Mouse (Mus musculus): ENCODE data around the gene Rae1. TPM values are rescaled to one million over a fixed set of nuclear protein-coding genes. Genes with fewer than 3 reads are reported as not detected.

The Rae1 gene
- total RNA-seq, 2 experiments from 2014 or later, result 12.4 to 14.4 TPM

GRCm38 (mm10) chr2:173000921-173001320, 1.0 kb downstream of the Rae1 start:
- no peak for DNase-seq
- H3K27ac ChIP-seq, result peak overlapping the region; percentile 94
- intact Hi-C loops (cut with DNase I), result loop anchor here (10.0 kb wide), 1 partner anchor 264 kb away; no protein-coding TSS in a partner anchor
- no peak for TF ChIP-seq CTCF (IDR thresholded peaks at IDR 0.05)
- H3K4me3 ChIP-seq, result peak overlapping the region; percentile 96

- intact Hi-C loops (cut with DNase I), result loop anchor here (10.0 kb wide), 1 partner anchor 261 kb away; no protein-coding TSS in a partner anchor
- no peak for TF ChIP-seq CTCF (IDR thresholded peaks at IDR 0.05)
- peak; percentile 4 for DNase-seq
- Histone ChIP-seq H3K27ac (no peak overlapping the region), H3K4me3 (no peak overlapping the region)
Measured at GRCm38 (mm10) chr2:173003737-173004136, 3.8 kb downstream of the Rae1 start.

- no peak for DNase-seq
- no peak overlapping the region for H3K4me3 ChIP-seq
- intact Hi-C loops (cut with DNase I), result loop anchor here (10.0 kb wide), 1 partner anchor 635 kb away; the partner anchor contains the start of genes Aurka and Cstf1
Measured at GRCm38 (mm10) chr2:173010220-173010717, 10.4 kb downstream of the Rae1 start.

GRCm38 (mm10) chr2:173011440-173011839, 11.5 kb downstream of the Rae1 start:
- no peak for TF ChIP-seq CTCF (IDR thresholded peaks at IDR 0.05)
- intact Hi-C loops (cut with DNase I), result loop anchor here (10.0 kb wide), 1 partner anchor 637 kb away; the partner anchor contains the start of genes Aurka and Cstf1
- H3K4me3 ChIP-seq, result no peak overlapping the region
- H3K27ac ChIP-seq, result no peak overlapping the region
- DNase-seq, result no peak

More at GRCm38 (mm10) chr2:173010220-173010717, 10.4 kb downstream of the Rae1 start:
- H3K27ac ChIP-seq, result no peak overlapping the region
- no peak for TF ChIP-seq CTCF (IDR thresholded peaks at IDR 0.05)

- H3K27ac ChIP-seq, result no peak overlapping the region
- H3K4me3 ChIP-seq, result no peak overlapping the region
- TF ChIP-seq CTCF (IDR thresholded peaks at IDR 0.05), result no peak
- intact Hi-C loops (cut with DNase I), result loop anchor here (10.0 kb wide), 1 partner anchor 640 kb away; the partner anchor contains the start of genes Aurka and Cstf1
- DNase-seq, result no peak
Measured at GRCm38 (mm10) chr2:173014741-173015287, 14.9 kb downstream of the Rae1 start.

GRCm38 (mm10) chr2:173017940-173018339, 18.0 kb downstream of the Rae1 start:
- H3K27ac ChIP-seq, result peak overlapping the region; percentile 92
- intact Hi-C loops (cut with DNase I), result loop anchor here (10.0 kb wide), 1 partner anchor 643 kb away; the partner anchor contains the start of genes Aurka and Cstf1

GRCm38 (mm10) chr2:173018618-173019017, 18.7 kb downstream of the Rae1 start:
- intact Hi-C loops (cut with DNase I), result loop anchor here (10.0 kb wide), 1 partner anchor 644 kb away; the partner anchor contains the start of genes Aurka and Cstf1
- H3K27ac ChIP-seq, result peak overlapping the region; percentile 92
- H3K4me3 ChIP-seq, result peak overlapping the region; percentile 75

More at GRCm38 (mm10) chr2:173017940-173018339, 18.0 kb downstream of the Rae1 start:
- TF ChIP-seq CTCF (IDR thresholded peaks at IDR 0.05), result no peak
- no peak for DNase-seq
- H3K4me3 ChIP-seq, result no peak overlapping the region

GRCm38 (mm10) chr2:173019322-173019721, 19.4 kb downstream of the Rae1 start:
- Histone ChIP-seq H3K4me3 (peak overlapping the region; percentile 75), H3K27ac (peak overlapping the region; percentile 92)
- no peak for DNase-seq
- TF ChIP-seq CTCF (IDR thresholded peaks at IDR 0.05), result no peak
- intact Hi-C loops (cut with DNase I), result loop anchor here (10.0 kb wide), 1 partner anchor 645 kb away; the partner anchor contains the start of genes Aurka and Cstf1

More at GRCm38 (mm10) chr2:173018618-173019017, 18.7 kb downstream of the Rae1 start:
- TF ChIP-seq CTCF (IDR thresholded peaks at IDR 0.05), result peak; percentile 31
- peak; percentile 88 for DNase-seq

GRCm38 (mm10) chr2:173019790-173020189, 19.9 kb downstream of the Rae1 start:
- intact Hi-C loops (cut with DNase I), result loop anchor here (10.0 kb wide), 1 partner anchor 645 kb away; the partner anchor contains the start of genes Aurka and Cstf1
- TF ChIP-seq CTCF (IDR thresholded peaks at IDR 0.05), result no peak
- H3K4me3 ChIP-seq, result peak overlapping the region; percentile 75
- peak; percentile 95 for DNase-seq
- H3K27ac ChIP-seq, result peak overlapping the region; percentile 92

- intact Hi-C loops (cut with DNase I), result no loop called here
- peak within 1 kb of the TSS; percentile 85 for H3K4me3 ChIP-seq
- H3K27ac ChIP-seq, result peak within 1 kb of the TSS; percentile 95
- no peak for DNase-seq
- TF ChIP-seq CTCF (IDR thresholded peaks at IDR 0.05), result no peak
Measured at GRCm38 (mm10) chr2:173020430-173020829, 20.5 kb downstream of the Rae1 start, which contains the start of gene Rbm38. TSS of gene Rbm38 (plus strand) at chr2:173020498.

- peak overlapping the region; percentile 95 for H3K27ac ChIP-seq
- TF ChIP-seq CTCF (IDR thresholded peaks at IDR 0.05), result no peak
- intact Hi-C loops (cut with DNase I), result loop anchor here (2.0 kb wide), 1 partner anchor 59 kb away; no protein-coding TSS in a partner anchor
- peak overlapping the region; percentile 85 for H3K4me3 ChIP-seq
- peak; percentile 96 for DNase-seq
Measured at GRCm38 (mm10) chr2:173021633-173022055, 21.7 kb downstream of the Rae1 start.

- Histone ChIP-seq H3K27ac (peak overlapping the region; percentile 95), H3K4me3 (peak overlapping the region; percentile 85)
- intact Hi-C loops (cut with DNase I), result loop anchor here (2.0 kb wide), 1 partner anchor 59 kb away; no protein-coding TSS in a partner anchor
- TF ChIP-seq CTCF (IDR thresholded peaks at IDR 0.05), result no peak
- DNase-seq, result peak; percentile 77
Measured at GRCm38 (mm10) chr2:173022056-173022681, 22.3 kb downstream of the Rae1 start.
